Mouse (Mus musculus) right cerebral cortex, postnatal 25 days (tissue): ENCODE data around the gene Prdm9.

Experiments used
- DNase-seq: peaks from one replicate; pipeline ENCODE4 v3.0.0; 2022

Prdm9 gene

DNA sequence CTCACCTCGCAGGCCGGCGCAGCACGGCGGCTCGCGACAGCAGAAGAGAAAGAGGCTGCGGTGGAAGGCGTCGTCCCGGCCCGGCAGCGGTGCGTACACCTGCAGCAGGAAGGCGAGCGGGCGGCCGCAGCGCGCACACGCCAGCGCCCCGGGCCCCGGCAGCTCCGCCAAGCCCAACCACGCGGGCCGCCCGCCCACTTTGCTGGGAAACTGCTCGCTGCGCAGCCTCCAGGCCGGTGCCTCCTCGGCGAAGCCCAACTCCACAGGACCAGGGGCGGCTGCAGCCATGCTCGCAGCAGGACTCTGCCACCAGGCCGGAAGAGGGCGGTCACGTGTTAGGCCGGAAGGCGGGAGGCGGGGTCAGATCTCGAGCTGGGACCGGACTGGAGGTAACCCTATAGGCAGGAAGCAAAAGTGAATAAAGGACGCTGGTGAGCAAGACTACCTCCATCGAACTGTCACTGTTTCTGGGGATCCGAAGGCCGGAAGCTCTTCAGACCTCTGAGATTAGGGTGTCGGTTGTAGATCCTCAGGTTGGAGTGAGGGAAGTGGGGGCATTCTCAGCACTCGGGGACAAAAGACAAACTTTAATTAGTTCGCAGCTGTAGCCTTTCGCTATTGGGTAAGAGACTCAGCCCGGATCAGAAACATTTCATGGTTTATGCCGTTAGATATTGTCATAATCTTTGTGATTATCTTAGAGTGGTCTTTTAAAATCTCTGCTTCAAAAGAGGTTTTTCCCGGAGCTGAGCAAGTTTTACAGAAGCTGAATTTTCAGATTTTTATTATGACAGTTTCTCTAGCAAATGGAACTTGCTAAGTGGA is 37.0 kb downstream of the Prdm9 start, which contains the start of gene Pdcd2:
Gene Pdcd2 (minus strand): TSS at position 316 of the 825 bp plus-strand sequence.
- DNase-seq, result peak; percentile 90

DNA sequence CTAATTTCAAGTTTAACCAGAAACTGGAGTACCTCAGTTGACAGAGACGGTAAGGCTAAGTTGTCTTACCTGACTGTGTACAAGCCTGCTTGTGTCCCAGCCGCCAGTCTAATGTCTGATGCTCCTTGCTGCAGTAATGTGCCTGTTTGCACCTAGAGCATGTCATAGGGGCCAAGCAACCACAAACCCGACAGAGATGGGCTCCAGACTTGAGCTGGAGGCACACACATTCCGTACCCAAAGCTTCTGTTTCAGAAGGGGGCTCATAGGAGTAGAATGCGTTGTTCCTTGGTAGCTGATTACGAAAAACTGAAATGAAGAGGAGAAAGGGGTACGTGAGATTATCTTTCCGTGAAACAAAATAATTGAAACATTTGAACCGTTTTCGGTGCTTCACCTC is 37.9 kb downstream of the Prdm9 start:
- DNase-seq, result peak; percentile 15

DNA sequence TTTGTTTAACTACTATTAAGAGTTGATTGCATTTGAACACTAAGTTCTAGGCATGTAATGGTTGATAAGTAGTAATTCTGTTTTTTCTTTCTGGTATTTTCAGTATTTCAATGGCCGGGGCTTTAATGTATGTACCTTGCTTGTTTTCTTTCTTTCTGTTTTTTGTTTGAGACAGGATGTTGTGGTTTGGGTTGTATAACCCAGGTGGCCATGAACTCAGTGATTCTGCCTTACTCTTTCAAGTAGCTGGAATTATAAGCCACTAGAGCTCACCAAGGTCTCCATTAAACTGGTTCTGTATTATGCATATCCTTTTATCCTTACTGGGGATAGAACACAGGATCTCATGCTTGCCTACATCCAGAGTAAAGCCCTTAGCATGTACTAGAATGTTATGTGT is 45.4 kb downstream of the Prdm9 start:
- DNase-seq, result no peak

DNA sequence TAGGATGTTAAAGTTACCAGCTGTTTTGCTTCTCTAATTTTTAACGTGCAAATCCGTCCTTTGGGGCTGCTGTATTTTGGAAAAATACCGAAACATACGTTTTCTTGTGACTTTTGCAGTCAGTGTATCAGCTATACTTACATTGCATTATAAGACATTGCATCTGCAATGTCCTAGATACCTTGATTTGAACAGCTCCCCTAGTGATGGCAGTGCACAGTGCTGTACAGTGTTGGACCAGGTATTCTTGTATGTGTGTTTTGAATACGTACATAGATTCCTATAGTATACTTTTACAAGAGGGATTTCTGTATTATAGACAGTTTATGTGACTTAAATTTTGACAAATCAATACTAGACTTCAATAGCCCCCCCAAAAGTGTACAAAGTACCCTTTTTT is 46.0 kb downstream of the Prdm9 start:
- no peak for DNase-seq

DNA sequence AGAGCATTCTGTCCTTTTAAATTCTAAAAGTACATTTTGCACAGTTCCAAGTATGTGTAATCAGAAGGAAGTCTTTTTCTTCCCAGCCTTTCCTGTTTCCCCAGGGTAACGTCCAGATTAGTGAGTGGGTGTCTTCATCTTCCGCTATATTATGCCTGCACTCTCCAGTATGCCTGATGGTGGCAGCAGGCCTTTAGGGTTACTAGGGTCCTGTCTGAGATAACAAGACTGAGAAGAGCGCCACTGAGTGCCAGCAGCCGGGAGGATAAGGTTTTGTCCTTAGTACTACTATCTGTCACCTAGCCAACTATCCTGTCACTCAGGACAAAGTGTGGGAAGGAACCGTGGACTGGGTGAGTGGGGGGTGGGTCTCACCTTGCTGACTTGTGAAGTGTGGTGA is 46.4 kb downstream of the Prdm9 start:
- no peak for DNase-seq

DNA sequence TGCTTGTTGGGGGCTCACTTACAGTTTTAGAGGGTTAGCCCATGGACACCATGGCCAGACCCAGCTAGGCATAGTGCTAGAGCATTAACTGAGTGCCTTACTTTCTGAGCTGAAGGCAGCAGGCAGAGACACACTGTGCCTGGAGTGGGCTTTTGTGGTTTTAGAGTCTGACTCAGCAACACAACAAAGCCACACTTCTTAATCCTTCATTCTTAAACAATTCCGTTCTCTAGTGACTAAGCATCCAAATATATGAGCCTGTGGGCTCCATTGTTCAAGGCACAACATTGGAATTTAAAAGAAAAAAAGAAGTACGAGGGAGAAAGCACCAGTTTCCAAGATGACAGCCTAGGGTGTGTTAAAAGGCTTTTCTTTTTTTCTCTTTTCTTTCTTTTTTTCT is 53.5 kb downstream of the Prdm9 start:
- no peak for DNase-seq

DNA sequence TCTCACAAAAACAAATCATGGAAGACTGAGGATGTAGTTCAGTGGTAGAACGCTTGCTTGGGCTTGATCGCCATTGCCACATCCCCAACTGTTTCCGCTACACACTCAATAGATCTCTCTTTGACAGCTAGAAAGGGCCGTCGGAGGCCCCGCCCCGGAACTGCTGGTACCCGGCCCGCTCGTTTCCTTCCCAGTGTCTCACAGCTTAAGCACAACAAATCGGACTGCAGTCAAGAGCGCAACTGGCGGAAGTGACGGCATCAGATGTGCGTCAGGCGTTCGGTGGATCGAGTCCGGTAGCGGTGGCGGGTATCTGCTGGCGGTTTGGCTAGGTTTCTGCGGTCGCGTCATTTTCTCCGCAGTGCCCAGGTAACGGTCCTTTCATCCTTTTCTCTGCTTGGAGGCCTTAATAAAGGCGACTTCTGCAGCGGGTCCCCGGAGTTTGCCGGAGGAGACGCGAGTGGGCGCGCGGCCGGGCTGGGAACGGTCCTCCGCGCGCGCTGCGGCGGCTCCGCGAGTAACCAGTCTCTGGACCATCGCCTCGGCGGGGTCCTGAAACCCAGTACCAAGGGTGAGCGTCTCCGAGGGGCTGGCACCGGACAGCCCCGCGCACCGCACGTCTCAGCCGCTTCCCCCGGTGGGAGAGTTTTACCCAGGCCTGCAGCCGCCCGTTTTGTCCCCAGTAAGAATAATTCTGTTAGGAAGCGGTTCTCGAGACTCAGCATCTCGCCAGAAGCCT is 64.3 kb downstream of the Prdm9 start, which contains the start of the genes Psmb1 and Tbp:
Gene Psmb1 (minus strand): TSS at position 96 of the 739 bp plus-strand sequence.
Gene Tbp (plus strand): TSS at position 233 of the 739 bp plus-strand sequence.
- peak; percentile 97 for DNase-seq

DNA sequence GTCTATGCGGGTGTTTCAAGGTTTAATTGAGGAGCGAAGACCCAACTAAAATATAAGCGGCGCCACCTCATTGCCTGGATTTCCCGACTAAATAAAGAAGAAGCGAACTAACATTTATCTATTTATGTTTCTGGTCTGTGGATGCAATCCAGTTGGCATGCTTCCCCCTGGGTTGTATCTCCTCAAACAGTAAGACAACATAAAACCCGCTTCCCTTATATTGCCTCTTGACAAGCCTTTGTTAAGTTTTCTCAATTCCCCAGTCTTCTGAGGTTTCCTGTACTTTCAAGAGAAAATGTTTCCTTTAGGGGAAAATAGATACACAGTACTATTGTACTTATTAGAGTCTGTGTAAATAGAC is 65.4 kb downstream of the Prdm9 start:
- DNase-seq, result no peak

DNA sequence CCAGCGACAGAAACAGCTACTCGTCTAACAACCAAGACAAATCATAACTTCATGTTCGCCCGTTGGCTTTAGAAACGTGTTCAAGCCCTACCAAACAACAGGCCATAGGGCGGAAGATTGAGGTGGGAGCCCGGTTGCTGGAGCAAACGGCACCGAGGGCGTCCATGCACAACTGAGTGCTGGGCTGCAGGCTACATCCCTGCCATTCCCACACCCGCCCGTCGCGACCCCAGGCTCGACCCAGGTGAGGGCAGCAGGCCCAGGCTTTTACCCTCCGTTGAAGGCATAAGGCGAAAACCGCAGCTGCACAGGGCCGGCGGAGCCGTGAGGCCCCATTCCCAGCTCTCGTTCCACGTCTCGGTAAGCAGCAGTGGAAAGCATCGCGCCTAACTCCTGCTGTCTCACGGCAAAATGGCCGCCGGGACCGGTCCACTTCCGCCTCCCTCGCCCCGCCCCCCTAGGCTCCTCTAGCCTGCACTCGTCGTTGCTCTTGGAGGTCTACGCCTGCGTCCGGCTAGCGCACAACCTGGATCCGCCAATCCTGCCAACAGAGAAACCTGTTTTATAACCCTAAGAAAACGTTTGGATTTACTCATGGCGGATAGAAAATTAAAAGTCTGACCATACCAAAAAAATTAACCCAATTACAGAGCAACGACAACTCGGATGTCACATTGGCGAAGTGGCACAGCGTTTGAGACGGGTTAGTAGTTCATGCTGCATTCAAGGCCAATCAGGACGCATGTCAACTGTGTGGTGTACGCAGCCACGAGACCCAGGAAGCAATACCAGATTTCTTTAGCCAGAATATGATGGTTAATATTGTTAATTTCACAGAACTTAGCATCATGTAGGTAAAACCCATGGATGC is 66.0 kb downstream of the Prdm9 start:
- DNase-seq, result peak; percentile 94
